Mouse (Mus musculus) layer of hippocampus, adult 9-10 months (tissue): ENCODE results near the gene Ttc21a.

Experiments
- DNase-seq: peaks from one replicate; pipeline ENCODE4 v3.0.0; 2022; ENCODE audit warnings: low spot score

Ttc21a gene

GRCm38 (mm10) chr9:119941407-119941806, 4.0 kb downstream of the Ttc21a start:
- no peak for DNase-seq

GRCm38 (mm10) chr9:119941861-119942260, 4.5 kb downstream of the Ttc21a start:
- DNase-seq, result no peak

DNA sequence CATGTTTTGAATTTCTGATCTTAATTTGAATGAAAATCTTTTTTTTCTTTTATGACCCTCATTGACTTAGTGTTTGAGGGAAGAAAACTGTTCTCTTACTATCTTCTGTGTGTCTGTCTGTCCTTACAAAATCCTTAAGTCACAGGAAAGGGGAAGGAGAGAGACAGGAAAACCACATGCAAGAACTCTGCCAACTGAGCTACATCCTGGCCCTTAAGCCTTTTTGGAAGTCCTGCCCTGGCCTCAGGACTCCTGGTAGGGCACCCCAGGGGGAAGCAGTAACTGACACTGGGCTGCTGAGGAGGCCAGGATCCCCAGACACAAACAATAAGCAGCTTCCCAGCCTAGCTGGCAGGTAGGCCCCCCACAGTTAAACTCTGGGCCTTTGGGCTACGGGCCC, 5.9 kb downstream of the Ttc21a start:
- no peak for DNase-seq

GRCm38 (mm10) chr9:119945173-119945900, 7.9 kb downstream of the Ttc21a start:
- DNase-seq, result no peak

DNA sequence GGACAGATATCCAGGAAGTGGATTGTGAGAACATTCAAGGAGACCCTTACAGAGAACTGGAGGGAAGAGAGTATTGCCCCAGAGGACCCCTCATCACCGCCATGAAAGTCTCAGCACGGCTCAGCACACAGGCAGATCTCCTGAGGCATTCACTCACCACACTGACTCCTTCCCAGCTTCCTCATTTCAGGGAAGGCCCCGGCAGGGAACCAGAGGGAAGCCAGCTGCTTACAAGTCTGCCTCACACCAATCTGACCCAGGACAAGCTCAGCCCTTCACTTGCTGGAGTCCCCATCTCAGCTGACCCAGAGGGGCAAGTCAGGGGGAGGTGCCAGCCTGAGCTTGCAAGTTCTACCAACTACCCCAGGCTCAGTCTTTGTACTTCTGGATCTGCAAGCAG, 11.4 kb downstream of the Ttc21a start:
- no peak for DNase-seq

GRCm38 (mm10) chr9:119950434-119950833, 13.0 kb downstream of the Ttc21a start:
- DNase-seq, result no peak

DNA sequence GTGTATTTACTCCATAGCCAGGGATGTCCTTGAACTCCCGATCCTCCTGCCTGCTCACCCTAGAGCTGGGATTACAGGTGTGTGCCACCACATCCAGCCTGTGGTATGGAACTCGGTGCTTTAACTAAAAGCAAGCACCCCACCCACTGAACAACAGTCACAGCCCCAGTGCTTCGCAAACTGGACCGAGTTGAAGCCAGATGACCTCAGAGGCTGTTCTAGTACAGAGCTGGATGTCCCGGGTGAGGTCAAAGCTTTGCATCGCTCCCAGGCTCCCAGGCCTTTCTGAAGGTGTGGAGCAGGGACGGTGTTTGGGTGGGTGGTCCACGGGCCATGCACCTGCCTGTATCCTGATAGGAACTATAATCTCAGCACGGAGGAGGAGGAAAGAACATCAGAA, 14.0 kb downstream of the Ttc21a start:
- DNase-seq, result no peak

DNA sequence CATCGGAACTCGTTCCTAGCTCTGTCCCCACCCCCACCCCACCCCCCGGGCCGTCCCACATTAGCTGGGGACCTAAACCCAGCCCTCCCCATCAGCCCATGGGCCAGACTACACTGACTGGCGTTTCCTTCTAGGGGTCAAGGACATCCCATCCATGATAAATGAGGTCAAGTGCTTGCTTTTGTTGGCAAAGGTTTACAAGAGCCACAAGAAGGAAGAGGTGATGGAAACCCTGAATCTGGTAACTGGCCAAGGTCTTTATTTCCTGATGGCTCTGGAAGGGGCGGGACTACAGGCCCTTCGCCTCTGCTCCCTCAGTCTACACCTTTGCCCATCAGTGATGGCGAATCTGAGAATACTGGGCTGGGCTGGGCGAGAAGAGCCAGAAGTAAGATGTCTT, 21.4 kb downstream of the Ttc21a start:
- no peak for DNase-seq

DNA sequence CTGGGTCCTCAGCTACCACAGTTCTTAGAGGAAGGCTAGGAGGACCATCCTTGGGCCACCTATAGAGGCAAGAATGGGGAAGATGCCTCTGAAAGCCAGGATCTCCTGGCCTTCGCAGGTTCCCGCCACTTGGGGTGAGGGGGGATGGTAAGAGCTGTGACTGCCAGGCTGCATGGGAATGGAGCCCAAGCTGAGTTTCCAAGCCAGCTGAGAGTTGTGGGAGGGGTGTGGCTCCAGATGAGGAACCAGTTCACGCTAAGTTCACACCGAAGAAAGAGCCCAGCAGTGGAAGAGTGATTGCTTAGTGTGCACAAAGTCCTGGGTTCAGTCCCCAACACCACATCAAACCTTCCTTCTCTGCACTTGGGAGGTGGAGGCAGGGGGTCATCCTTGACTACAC, 24.8 kb downstream of the Ttc21a start:
- no peak for DNase-seq

DNA sequence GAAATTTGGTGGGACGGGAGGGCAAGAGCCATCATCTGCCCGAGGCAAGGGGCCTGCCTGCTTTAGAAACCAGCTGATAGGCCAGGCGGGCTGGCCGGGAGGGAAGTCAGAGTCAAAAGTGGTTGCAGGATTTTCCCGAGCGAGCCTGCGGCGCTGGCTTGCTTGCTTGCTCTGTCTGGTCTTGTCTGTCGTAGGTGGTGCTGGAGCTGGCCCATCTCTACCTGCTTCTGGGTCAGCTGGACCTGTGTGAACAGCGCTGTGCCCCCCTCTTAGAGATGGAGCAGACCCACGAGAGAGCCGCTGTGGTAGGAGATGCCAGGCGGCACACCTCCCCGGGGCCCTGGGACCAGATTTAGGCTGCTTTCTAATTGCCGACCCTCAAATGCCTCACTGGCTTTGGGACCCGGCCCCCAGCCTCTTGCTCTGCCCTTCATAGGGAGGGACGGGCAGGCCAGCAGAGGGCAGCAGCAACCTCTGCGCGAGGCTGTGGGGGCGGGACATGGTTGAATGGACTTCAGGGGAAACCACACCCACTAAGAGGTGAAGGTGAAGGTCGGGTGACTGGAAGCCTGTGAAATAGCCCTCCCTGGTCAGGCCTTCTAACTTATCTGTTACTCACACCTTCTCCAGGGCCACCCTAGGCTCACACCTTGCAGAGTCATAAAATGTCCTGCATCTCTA, 25.7 kb downstream of the Ttc21a start:
- no peak for DNase-seq

- no peak for DNase-seq
These were observed 26.8 kb downstream of the Ttc21a start for GRCm38 (mm10) chr9:119964206-119964605.

DNA sequence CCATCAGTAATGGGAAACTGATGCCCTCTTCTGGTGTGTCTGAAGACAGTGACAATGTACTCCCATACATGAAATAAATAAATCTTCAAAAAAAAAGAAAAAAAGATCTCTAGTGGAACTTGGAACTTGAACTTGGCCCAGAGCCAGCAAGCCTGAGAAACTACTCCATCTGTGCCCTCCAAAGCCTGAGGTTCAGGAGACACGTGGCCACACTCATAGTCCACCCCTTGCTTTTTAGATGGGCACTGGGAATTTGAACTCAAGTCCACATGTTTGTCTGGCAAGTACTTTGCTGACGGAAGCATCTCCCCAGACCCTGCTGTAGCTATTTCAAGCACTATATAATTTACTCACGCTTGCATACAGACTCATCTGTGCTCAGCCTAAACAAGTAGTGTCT, 27.8 kb downstream of the Ttc21a start:
- DNase-seq, result no peak

- no peak for DNase-seq
These were observed 29.0 kb downstream of the Ttc21a start for GRCm38 (mm10) chr9:119966221-119966910.

DNA sequence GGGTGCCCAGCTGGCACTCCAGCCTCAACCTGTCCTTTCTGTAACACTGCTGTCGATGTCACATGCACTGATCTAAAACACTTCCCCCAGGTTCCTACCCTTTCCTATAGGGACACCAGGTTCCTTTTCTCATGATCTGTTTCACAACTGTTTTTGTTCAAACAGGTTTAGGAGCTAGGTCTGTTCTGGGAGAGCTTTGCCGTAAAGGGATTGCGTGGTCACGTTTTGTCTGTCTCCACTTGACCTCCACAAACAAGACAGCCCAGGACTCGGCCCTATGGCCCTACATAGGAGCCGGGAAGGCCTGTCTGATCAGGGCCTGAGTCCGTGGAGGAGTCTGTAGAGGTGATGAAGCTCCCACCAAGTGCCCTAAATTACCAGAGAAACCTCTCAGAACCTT, 32.4 kb downstream of the Ttc21a start:
- no peak for DNase-seq

- DNase-seq, result no peak
These were observed 32.8 kb downstream of the Ttc21a start for GRCm38 (mm10) chr9:119970221-119970620.

GRCm38 (mm10) chr9:119970763-119971656, 33.6 kb downstream of the Ttc21a start:
- DNase-seq, result no peak

GRCm38 (mm10) chr9:119972166-119972565, 34.8 kb downstream of the Ttc21a start:
- DNase-seq, result no peak

DNA sequence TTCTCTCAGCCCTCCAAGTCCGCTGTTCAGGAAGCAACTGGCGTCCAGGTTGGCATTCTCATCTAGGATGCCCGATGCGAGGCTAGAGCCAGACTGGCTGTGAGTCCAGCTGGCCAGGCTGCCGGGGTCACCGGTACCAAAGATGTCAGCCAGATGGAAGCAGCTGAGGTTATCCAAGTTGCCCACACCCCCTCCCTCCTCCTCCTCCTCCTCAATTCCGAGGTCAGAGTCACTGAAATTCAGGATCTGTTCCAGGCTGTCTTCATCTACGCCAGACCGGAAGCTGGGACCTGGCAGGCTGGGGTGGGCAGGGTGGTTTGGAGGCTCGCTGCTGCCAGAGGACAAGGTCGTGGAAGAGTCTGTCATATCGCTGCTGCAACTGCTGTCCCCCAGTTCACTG, 35.2 kb downstream of the Ttc21a start:
- DNase-seq, result no peak

DNA sequence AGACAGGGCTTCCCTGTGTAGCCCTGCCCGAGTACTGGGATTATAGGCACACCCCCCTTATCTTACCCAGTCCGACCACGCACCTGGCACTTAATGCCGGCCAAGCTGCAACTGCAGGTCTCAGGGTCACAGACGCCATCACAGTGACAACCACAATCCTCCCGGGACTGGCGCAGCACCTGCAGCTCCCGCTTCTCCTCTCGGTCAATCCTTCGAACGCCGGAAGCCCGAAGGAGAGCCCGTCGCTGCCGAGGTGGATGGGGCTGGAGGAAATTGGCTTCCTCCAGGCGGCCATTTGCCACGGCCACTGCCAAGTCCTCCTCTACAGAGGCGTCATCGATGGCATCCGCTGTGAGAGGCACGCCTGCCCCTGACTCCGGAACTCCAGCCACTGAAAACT, 35.9 kb downstream of the Ttc21a start:
- no peak for DNase-seq

GRCm38 (mm10) chr9:119973869-119974520, 36.6 kb downstream of the Ttc21a start:
- DNase-seq, result no peak

GRCm38 (mm10) chr9:119974609-119975008, 37.2 kb downstream of the Ttc21a start:
- DNase-seq, result no peak

DNA sequence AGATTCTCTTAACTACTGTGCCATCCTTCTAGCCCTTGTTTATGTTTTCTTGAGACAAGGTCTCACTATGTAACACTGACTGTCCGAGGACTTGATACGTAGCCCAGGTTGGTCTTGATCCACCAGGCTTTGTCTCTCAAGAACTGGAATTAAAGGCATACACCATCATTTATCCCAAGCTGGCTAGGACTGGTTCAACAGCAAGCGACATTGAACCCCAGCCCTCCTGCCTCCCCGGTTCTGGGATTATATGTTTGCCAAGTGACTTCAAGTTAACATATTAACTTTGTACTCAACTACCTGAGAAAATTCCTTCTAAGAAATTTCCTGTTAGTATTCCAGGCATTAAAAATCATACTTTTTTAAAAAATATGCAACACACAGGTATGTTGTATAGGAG, 37.9 kb downstream of the Ttc21a start:
- DNase-seq, result no peak
